Mouse (Mus musculus) olfactory bulb, adult 2 months (tissue): ENCODE results near the gene Scn11a. TPM values are rescaled to one million over a fixed set of nuclear protein-coding genes. Genes with fewer than 3 reads are reported as not detected.

Experiments used
- H3K27ac ChIP-seq: fragments of 200-500 bp; 2 replicates; pipeline ENCODE4 v1.5.1; 2012; ENCODE audit warnings: low read depth, low read length; ENCODE audit not compliant: insufficient read depth
- H3K4me1 ChIP-seq: fragments of 200-500 bp; 2 replicates; pipeline ENCODE4 v1.6.1; 2012; ENCODE audit warnings: low read length; ENCODE audit not compliant: control insufficient read depth, insufficient read depth
- H3K4me3 ChIP-seq: fragments of 200-500 bp; 2 replicates; pipeline ENCODE4 v1.5.1; 2012; ENCODE audit warnings: mild to moderate bottlenecking, low read depth, low read length, moderate library complexity; ENCODE audit not compliant: insufficient read depth
- CTCF ChIP-seq: fragments of 200-500 bp; IDR thresholded peaks from 2 replicates; pipeline ENCODE4 v1.5.1; 2012; ENCODE audit warnings: low read depth, mild to moderate bottlenecking, low read length, moderate library complexity; ENCODE audit not compliant: insufficient read depth
- POLR2A ChIP-seq: fragments of 200-500 bp; IDR thresholded peaks from 2 replicates; pipeline ENCODE4 v1.6.1; 2012; ENCODE audit warnings: mild to moderate bottlenecking, low read depth, low read length, moderate library complexity; ENCODE audit not compliant: insufficient read depth
- WGBS: fragments of 180-500 bp; shearing (Covaris S2); methylation state at CpG from one replicate; pipeline ENCODE4 v1.1.7; 2018; 5-methylcytosine and 5-hydroxymethylcytosine counted together
- polyA plus RNA-seq: library from polyadenylated mRNA; stranded (reverse); fragments of >200 nt; gene quantifications from 2 replicates; pipeline ENCODE4 v1.2.4, GENCODE M21; 2012; ENCODE audit warnings: low replicate concordance; ENCODE audit not compliant: missing spikeins, insufficient read depth, insufficient read length

Scn11a gene
- not detected in 2 replicates for polyA plus RNA-seq

- no peak within 1 kb of the TSS for H3K27ac ChIP-seq
- no peaks in the 10 kb centered on the region for H3K4me1 ChIP-seq
- WGBS: 55% methylated on average over 4 of the region's 4 CpGs
- H3K4me3 ChIP-seq: no peak within 1 kb of the TSS
- no peak for TF ChIP-seq CTCF
- TF ChIP-seq POLR2A: no peak
Observed at GRCm38 (mm10) chr9:119825297-119825696, at the start of gene Scn11a. Gene Scn11a (minus strand): TSS chr9:119825456.

GRCm38 (mm10) chr9:119854170-119854569 lies 28.9 kb upstream of the Scn11a start:
- H3K4me1 ChIP-seq: no peaks in the 10 kb centered on the region
- H3K4me3 ChIP-seq: no peak overlapping the region
- TF ChIP-seq CTCF (no peak), POLR2A (no peak)
- 83% methylated on average over 8 of the region's 8 CpGs for WGBS
- H3K27ac ChIP-seq: no peak overlapping the region

- no peak overlapping the region for H3K4me3 ChIP-seq
- WGBS: 81% methylated on average over 2 of the region's 2 CpGs
- no peak overlapping the region for H3K27ac ChIP-seq
Observed at GRCm38 (mm10) chr9:119853071-119853846, 28.0 kb upstream of the Scn11a start.

GRCm38 (mm10) chr9:119852347-119853030 lies 27.2 kb upstream of the Scn11a start:
- Histone ChIP-seq H3K4me1 (no peaks in the 10 kb centered on the region), H3K4me3 (no peak overlapping the region), H3K27ac (no peak overlapping the region)
- whole genome bisulfite sequencing: 28% methylated on average over 10 of the region's 10 CpGs
- TF ChIP-seq POLR2A (no peak), CTCF (no peak)

More at GRCm38 (mm10) chr9:119853071-119853846, 28.0 kb upstream of the Scn11a start:
- no peak for TF ChIP-seq CTCF
- no peak for TF ChIP-seq POLR2A
- H3K4me1 ChIP-seq: no peaks in the 10 kb centered on the region

GRCm38 (mm10) chr9:119849214-119849613 lies 24.0 kb upstream of the Scn11a start:
- H3K27ac ChIP-seq: no peak overlapping the region
- no peak overlapping the region for H3K4me3 ChIP-seq
- H3K4me1 ChIP-seq: peaks cover 7% of the 10 kb centered on the region
- 33% methylated on average over 8 of the region's 8 CpGs for WGBS
- TF ChIP-seq POLR2A (no peak), CTCF (no peak)

GRCm38 (mm10) chr9:119848671-119849070 lies 23.4 kb upstream of the Scn11a start:
- H3K4me1 ChIP-seq: peaks cover 7% of the 10 kb centered on the region
- no peak for TF ChIP-seq POLR2A
- TF ChIP-seq CTCF: no peak
- no peak overlapping the region for H3K27ac ChIP-seq
- WGBS: 67% methylated on average over 7 of the region's 7 CpGs
- H3K4me3 ChIP-seq: no peak overlapping the region

- Histone ChIP-seq H3K4me3 (no peak overlapping the region), H3K27ac (no peak overlapping the region), H3K4me1 (peaks cover 9% of the 10 kb centered on the region)
- 64% methylated on average over 6 of the region's 6 CpGs for WGBS
- TF ChIP-seq CTCF: no peak
- TF ChIP-seq POLR2A: no peak
Observed at GRCm38 (mm10) chr9:119847187-119847586, 21.9 kb upstream of the Scn11a start.

- peaks cover 11% of the 10 kb centered on the region for H3K4me1 ChIP-seq
- 63% methylated on average over 5 of the region's 5 CpGs for WGBS
- TF ChIP-seq POLR2A (no peak), CTCF (no peak)
- no peak overlapping the region for H3K4me3 ChIP-seq
- no peak overlapping the region for H3K27ac ChIP-seq
Observed at GRCm38 (mm10) chr9:119844724-119845123, 19.5 kb upstream of the Scn11a start.

- H3K4me3 ChIP-seq: no peak overlapping the region
- H3K4me1 ChIP-seq: peaks cover 11% of the 10 kb centered on the region
- H3K27ac ChIP-seq: no peak overlapping the region
- 90% methylated on average over 4 of the region's 4 CpGs for WGBS
- TF ChIP-seq CTCF (no peak), POLR2A (no peak)
Observed at GRCm38 (mm10) chr9:119843549-119843948, 18.3 kb upstream of the Scn11a start.
